Mouse (Mus musculus) small intestine, adult 2 months (tissue): ENCODE results near the gene Gbe1.

Experiments
- CTCF ChIP-seq: fragments of 200-500 bp; IDR thresholded peaks from 2 replicates; pipeline ENCODE4 v1.5.1; 2012; ENCODE audit warnings: low read depth, mild to moderate bottlenecking, control low read depth, inconsistent platforms, low read length, moderate library complexity, mixed read lengths; ENCODE audit not compliant: insufficient replicate concordance, insufficient read length; ENCODE audit errors: extremely low read depth
- POLR2A ChIP-seq: fragments of 200-500 bp; IDR thresholded peaks from 2 replicates; pipeline ENCODE4 v1.6.1; 2012; ENCODE audit warnings: low read depth, mild to moderate bottlenecking, control low read depth, inconsistent platforms, low read length, moderate library complexity

- no peak for TF ChIP-seq POLR2A
- no peak for TF ChIP-seq CTCF
These were observed 12.7 kb downstream of the Gbe1 start for GRCm38 (mm10) chr16:70326339-70326948.
